Mouse (Mus musculus) liver, embryonic 14.5 days (tissue): ENCODE measurements at regions not wholly inside any gene's neighbourhood (a gene's known extent, or its start where the extent isn't known, plus 50 kb on each side); places are given as distances from the start of the nearest gene placed in this dataset.

ENCODE experiments used
- ATAC-seq: fragments of 200-750 bp; cut with Nextera tagmentation; 2 replicates; pipeline ENCODE4 v1.8.0; 2017; ENCODE audit warnings: moderate number of reproducible peaks, mild to moderate bottlenecking, moderate library complexity; ENCODE audit not compliant: insufficient read depth
- DNase-seq, 3 experiments: peaks; one replicate each; pipeline ENCODE4 v3.0.0-alpha.2; 2012 to 2013; ENCODE audit warnings: low read depth in 3 of 3, low spot score in 3 of 3
- H3K27ac ChIP-seq: fragments of 300-500 bp; sonication (generic); 2 replicates; pipeline ENCODE4 v1.5.1; 2014; ENCODE audit warnings: moderate library complexity, mild to moderate bottlenecking, control low read depth, inconsistent platforms
- H3K27me3 ChIP-seq: fragments of 300-500 bp; sonication (generic); 2 replicates; pipeline ENCODE4 v1.6.1; 2014; ENCODE audit warnings: mild to moderate bottlenecking, low read length, moderate library complexity; ENCODE audit not compliant: control insufficient read depth, insufficient read depth
- H3K36me3 ChIP-seq: fragments of 300-500 bp; sonication (generic); replicated peaks from 2 replicates; pipeline ENCODE4 v1.6.1; 2014; ENCODE audit warnings: low read depth; ENCODE audit not compliant: control insufficient read depth, insufficient read depth
- H3K4me1 ChIP-seq, 2 experiments: fragments of 200-500 bp in 1 of 2; fragments of 300-500 bp in 1 of 2; sonication (generic) in 1 of 2; replicated peaks; 2 replicates each; pipeline ENCODE4 v1.6.1; 2012 to 2014; ENCODE audit warnings: antibody characterized with exemption in 1 of 2, inconsistent platforms in 1 of 2, low read length in 1 of 2; ENCODE audit not compliant: control insufficient read depth in 2 of 2, insufficient read depth in 2 of 2
- H3K4me2 ChIP-seq: fragments of 300-500 bp; sonication (generic); 2 replicates; pipeline ENCODE4 v1.6.1; 2014; ENCODE audit warnings: low read depth, mild to moderate bottlenecking, control low read depth, moderate library complexity
- H3K4me3 ChIP-seq, 2 experiments: fragments of 200-500 bp in 1 of 2; fragments of 300-500 bp in 1 of 2; sonication (generic) in 1 of 2; 2 replicates each; pipeline ENCODE4 v1.5.1; 2012 to 2014; ENCODE audit warnings: low read depth in 2 of 2, low read length in 2 of 2, mild to moderate bottlenecking in 2 of 2, control low read depth in 1 of 2, inconsistent platforms in 1 of 2, moderate library complexity in 1 of 2; ENCODE audit not compliant: insufficient read depth in 1 of 2
- H3K9ac ChIP-seq: fragments of 300-500 bp; sonication (generic); replicated peaks from 2 replicates; pipeline ENCODE4 v1.6.1; 2014; ENCODE audit warnings: mild to moderate bottlenecking, control low read depth, moderate library complexity
- H3K9me3 ChIP-seq: fragments of 300-500 bp; sonication (generic); 2 replicates; pipeline ENCODE4 v1.6.1; 2016; ENCODE audit warnings: low read length, mixed read lengths; ENCODE audit not compliant: control insufficient read depth
- CTCF ChIP-seq: IDR thresholded peaks from 2 replicates; pipeline ENCODE4 v1.5.1; 2016; ENCODE audit warnings: antibody characterized with exemption, low read depth, control low read depth
- EP300 ChIP-seq: IDR thresholded peaks from 2 replicates; pipeline ENCODE4 v1.6.1; 2016; ENCODE audit warnings: antibody characterized with exemption, low read depth
- WGBS: fragments of 180-500 bp; shearing (Covaris S2); extraction: QIAGEN DNeasy Blood & Tissue Kit; methylation state at CpG from one replicate; pipeline ENCODE4 v1.1.7; 2014; ENCODE audit not compliant: insufficient replicate concordance; 5-methylcytosine and 5-hydroxymethylcytosine counted together

- no peak for TF ChIP-seq EP300
- no peak for TF ChIP-seq CTCF
- Histone ChIP-seq H3K27me3 (no peaks in the 10 kb centered on the region), H3K4me1 (no peaks in the 10 kb centered on the region), H3K9me3 (no peaks in the 10 kb centered on the region), H3K4me3 (no peak overlapping the region), H3K9ac (no peak overlapping the region), H3K36me3 (no peaks in the 10 kb centered on the region), H3K27ac (no peak overlapping the region), H3K4me2 (no peak overlapping the region)
- WGBS: 83% methylated on average over 10 of the region's 10 CpGs
- ATAC-seq (no peak), DNase-seq (no peak)
Observed at GRCm38 (mm10) chr10:68904337-68904736, 180.9 kb downstream of the Tmem26 start.

- Histone ChIP-seq H3K4me2 (no peak overlapping the region), H3K36me3 (no peaks in the 10 kb centered on the region), H3K27me3 (no peaks in the 10 kb centered on the region), H3K9ac (no peak overlapping the region), H3K27ac (no peak overlapping the region), H3K9me3 (no peaks in the 10 kb centered on the region), H3K4me1 (no peaks in the 10 kb centered on the region), H3K4me3 (no peak overlapping the region)
- DNase-seq (peak; percentile 3 to 9 (median 4)), ATAC-seq (no peak)
- WGBS: 21% methylated on average over 5 of the region's 5 CpGs
- TF ChIP-seq CTCF: peak; percentile 41
- no peak for TF ChIP-seq EP300
Observed at GRCm38 (mm10) chr10:68908236-68908635, 184.8 kb downstream of the Tmem26 start.

DNA sequence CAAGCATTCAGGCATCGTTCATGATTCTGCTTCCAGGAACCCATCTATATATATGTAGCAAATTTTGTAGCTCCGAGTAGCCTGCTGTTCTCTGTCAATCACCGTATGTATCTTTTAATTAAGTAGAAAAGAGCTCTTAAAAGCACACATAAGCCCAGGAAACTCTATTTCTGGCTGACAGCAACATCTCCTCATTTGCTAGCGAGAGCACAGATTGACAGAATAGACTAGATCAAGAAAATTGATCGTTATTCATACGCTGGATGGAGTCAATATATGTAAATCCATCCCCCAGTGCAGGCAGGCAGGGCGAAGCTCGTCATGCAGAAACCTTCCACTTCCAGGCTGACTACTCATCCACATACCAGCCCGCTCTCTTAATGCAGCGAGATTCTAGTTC, 185.6 kb downstream of the Tmem26 start:
- Histone ChIP-seq H3K9me3 (no peaks in the 10 kb centered on the region), H3K9ac (no peak overlapping the region), H3K4me1 (no peaks in the 10 kb centered on the region), H3K27me3 (no peaks in the 10 kb centered on the region), H3K4me3 (no peak overlapping the region), H3K36me3 (no peaks in the 10 kb centered on the region), H3K4me2 (no peak overlapping the region), H3K27ac (no peak overlapping the region)
- ATAC-seq (no peak), DNase-seq (no peak)
- TF ChIP-seq EP300 (no peak), CTCF (no peak)
- WGBS: 62% methylated on average over 10 of the region's 10 CpGs

DNA sequence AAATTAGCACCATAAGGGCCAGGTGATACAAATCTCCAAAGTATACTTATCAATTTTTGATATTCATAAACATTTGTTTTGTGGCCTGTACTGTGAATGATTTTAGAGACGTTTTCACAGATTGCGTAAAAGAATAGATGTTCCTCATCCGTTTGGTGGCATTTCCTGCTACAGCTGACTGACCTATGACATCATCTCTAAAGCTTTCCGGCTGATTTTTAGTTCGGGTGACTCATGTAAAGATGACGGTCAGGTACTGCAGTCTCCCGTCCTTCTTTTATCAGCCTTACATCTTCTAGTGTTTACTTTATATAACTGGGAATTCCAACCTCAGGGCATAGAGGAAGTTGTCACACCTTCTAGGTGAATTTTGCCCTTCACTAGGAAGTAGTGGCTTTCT, 192.7 kb downstream of the Tmem26 start:
- TF ChIP-seq EP300 (no peak), CTCF (no peak)
- Histone ChIP-seq H3K4me3 (no peak overlapping the region), H3K9me3 (no peaks in the 10 kb centered on the region), H3K9ac (no peak overlapping the region), H3K27me3 (no peaks in the 10 kb centered on the region), H3K4me1 (no peaks in the 10 kb centered on the region), H3K27ac (no peak overlapping the region), H3K4me2 (no peak overlapping the region), H3K36me3 (no peaks in the 10 kb centered on the region)
- no peak for DNase-seq
- no peak for ATAC-seq
- 16% methylated on average over 7 of the region's 7 CpGs for WGBS

GRCm38 (mm10) chr10:68935843-68936242, 212.4 kb downstream of the Tmem26 start:
- H3K27me3 ChIP-seq: no peaks in the 10 kb centered on the region
- H3K4me3 ChIP-seq: no peak overlapping the region
- 50% methylated on average over 5 of the region's 5 CpGs for WGBS
- no peaks in the 10 kb centered on the region for H3K4me1 ChIP-seq
- no peaks in the 10 kb centered on the region for H3K36me3 ChIP-seq
- ATAC-seq (no peak), DNase-seq (no peak)
- H3K9me3 ChIP-seq: no peaks in the 10 kb centered on the region
- no peak overlapping the region for H3K9ac ChIP-seq
- H3K4me2 ChIP-seq: no peak overlapping the region
- TF ChIP-seq EP300 (no peak), CTCF (no peak)
- H3K27ac ChIP-seq: no peak overlapping the region
